Mouse (Mus musculus): Measurements from ENCODE around the gene Edar. TPM values are rescaled to one million over a fixed set of nuclear protein-coding genes. Genes with fewer than 3 reads are reported as not detected.
"Not testable (repeated sequence)": the region's sequence is repeated elsewhere in the genome, so short reads cannot be mapped to it uniquely, and the experiment has no call there.

Gene Edar
- polyA plus RNA-seq (2015; fragmentation: Nextera tagmentation; extraction: Ambion mirVana): 1.4 and 1.5 TPM in 2 replicates

GRCm38 (mm10) chr10:58675533-58675932 is at the start of gene Edar:
Gene Edar, minus strand, starts transcription at chr10:58675654.
- DNase-seq (ENCODE audit: low spot score): peak; percentile 68

DNA sequence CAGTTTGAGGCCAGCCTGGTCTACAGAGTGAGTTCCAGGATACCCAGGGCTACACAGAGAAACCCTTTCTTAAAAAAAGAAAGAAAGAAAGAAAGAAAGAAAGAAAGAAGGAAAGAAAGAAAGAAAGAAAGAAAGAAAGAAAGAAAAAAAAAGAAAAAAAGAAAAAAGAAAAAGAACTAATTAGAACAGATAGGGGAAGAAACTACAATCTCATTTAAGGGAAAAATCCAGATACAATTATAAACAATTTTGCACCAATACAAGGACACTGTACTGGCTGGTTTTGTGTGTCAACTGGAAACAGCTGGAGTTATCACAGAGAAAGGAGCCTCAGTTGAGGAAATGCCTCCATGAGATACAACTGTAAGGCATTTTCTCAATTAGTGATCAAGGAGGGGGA is 42.7 kb upstream of the Edar start, which contains the start of gene Gm17542:
Gene Gm17542, minus strand, starts transcription at position 101 of the 400 bp plus-strand sequence.
- DNase-seq (ENCODE audit: low spot score): not testable (repeated sequence)

DNA sequence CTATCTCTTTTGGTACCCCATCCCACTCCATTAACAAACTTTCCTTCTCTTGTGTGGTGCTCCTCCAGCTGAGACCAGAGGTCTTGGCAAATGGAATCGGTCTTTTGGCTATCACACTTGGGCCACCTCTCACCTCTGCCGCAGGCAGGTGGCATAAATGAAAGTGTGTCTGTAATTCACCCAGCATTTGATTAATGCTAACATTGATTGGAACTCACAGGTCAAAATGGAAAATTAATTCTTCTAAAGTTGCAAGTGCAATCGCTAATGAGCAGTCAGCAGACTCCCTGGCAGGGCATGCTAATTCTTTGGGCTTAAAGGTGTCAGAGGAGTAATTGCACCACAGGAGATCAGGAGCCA is 39.3 kb upstream of the Edar start:
- no peak for DNase-seq (ENCODE audit: low spot score)

- DNase-seq (ENCODE audit: low spot score): no peak
These were observed 38.7 kb upstream of the Edar start for GRCm38 (mm10) chr10:58713855-58714788.

- DNase-seq (ENCODE audit: low spot score): no peak
These were observed 37.8 kb upstream of the Edar start for GRCm38 (mm10) chr10:58713225-58713624.

DNA sequence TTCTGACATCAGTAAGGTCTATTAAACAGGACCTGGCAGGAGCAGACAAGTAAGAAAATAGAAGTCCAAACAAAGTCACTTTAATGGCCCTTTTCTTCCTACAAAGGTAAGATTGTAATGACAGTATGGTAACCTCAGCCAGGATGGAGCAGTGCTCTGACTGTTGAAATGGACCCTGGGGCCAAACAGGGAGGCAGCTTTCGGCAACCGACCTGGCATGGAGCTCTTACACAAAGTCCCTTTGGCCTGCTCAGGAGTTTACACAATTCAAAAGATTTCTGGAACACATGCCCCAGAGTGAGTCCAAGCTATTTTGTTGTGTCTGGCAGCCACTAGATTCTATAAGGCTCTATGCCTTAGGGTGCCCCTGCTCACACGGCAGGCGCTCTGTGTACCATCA is 33.6 kb upstream of the Edar start:
- no peak for DNase-seq (ENCODE audit: low spot score)

DNA sequence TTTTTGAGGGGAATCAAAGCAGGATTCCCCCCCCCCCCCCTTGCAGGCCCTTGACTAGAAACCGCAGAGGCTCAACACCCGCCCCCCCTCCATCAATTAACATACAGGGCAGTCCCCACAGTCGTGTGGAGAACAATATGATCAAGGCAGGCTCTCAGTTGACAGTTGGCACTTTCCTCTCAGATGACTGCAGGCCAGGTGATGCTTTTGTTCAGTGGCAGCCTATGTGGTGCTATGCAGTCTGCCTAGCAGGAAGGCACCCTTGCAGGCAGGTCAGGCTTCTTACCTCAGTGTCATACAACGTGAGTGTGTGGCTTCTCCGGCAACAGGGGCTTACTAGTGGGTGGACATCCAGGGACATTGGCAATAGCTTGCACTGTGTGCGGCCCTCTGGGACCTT is 25.1 kb upstream of the Edar start:
- DNase-seq (ENCODE audit: low spot score): no peak

- no peak for DNase-seq (ENCODE audit: low spot score)
These were observed 24.7 kb upstream of the Edar start for GRCm38 (mm10) chr10:58700160-58700559.

GRCm38 (mm10) chr10:58698955-58699354 is 23.5 kb upstream of the Edar start:
- DNase-seq (ENCODE audit: low spot score): no peak

DNA sequence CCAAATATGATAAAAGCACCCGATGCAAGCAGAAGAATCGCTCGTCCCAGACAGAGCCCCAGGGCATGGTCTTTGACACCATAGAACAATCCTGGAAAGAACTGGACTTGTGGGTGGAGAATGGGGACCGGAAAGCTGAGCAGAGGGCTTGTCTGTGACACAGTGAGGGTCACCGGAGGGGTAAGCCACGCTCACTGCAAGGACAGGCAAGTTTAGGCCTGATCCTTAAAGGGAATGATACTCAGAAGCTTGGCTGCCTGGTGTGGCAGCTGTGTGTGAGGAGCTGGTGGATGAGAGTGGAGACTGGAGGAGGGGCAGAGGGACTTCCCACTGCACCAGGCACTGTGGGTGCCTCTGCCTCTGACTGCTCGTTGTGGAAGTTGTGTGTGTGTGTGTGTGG is 15.6 kb upstream of the Edar start:
- no peak for DNase-seq (ENCODE audit: low spot score)

DNA sequence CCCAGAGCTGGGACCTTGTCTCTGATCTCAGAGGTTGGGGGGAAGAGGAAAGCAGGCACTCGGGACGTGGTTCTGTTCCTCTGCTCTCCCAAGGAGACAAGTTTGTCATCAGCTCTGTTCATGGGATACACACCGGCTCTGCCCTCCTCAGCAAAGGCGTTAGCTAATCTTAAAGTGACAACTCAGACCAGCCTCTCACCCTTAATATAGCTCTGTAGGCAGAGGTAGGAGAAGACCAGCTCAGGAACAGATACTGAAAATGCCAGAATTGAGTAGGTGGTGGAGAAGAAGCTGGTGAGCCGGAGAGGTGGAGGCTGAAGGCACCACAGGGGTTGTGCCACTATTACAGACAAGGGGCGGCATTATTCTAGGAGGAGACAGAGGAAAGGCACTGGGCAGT is 3.8 kb upstream of the Edar start:
- no peak for DNase-seq (ENCODE audit: low spot score)

- peak; percentile 53 for DNase-seq (ENCODE audit: low spot score)
These were observed 2.0 kb downstream of the Edar start for GRCm38 (mm10) chr10:58673278-58674061.

- no peak for DNase-seq (ENCODE audit: low spot score)
These were observed 2.7 kb downstream of the Edar start for GRCm38 (mm10) chr10:58672557-58673277.

- no peak for DNase-seq (ENCODE audit: low spot score)
These were observed 11.6 kb downstream of the Edar start for GRCm38 (mm10) chr10:58663868-58664267.

GRCm38 (mm10) chr10:58663417-58663816 is 12.0 kb downstream of the Edar start:
- DNase-seq (ENCODE audit: low spot score): no peak

GRCm38 (mm10) chr10:58659268-58659986 is 16.0 kb downstream of the Edar start:
- no peak for DNase-seq (ENCODE audit: low spot score)

- no peak for DNase-seq (ENCODE audit: low spot score)
These were observed 17.7 kb downstream of the Edar start for GRCm38 (mm10) chr10:58657731-58658130.

GRCm38 (mm10) chr10:58653679-58654078 is 21.8 kb downstream of the Edar start:
- DNase-seq (ENCODE audit: low spot score): no peak

GRCm38 (mm10) chr10:58652418-58653394 is 22.7 kb downstream of the Edar start:
- no peak for DNase-seq (ENCODE audit: low spot score)

DNA sequence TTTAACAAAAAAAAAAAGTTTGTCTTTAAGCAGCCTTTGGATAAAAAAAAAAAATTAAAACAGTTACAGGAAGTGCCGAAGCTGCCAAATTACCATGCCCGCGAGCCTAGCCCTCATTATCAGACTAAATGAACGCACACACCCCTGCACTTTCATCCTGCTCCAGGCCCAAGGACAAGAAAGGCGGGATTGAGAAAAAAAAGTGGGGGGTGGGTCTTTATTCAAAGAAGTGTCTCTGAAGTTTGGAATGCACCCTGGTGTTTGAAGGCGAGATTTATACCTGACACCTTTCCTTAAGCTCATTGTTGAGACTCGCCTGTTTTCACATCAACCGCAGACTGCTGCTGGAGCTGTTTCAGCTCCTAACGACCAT is 23.4 kb downstream of the Edar start:
- DNase-seq (ENCODE audit: low spot score): no peak
